Mouse (Mus musculus): ENCODE data around the gene Arf3. TPM values are rescaled to one million over a fixed set of nuclear protein-coding genes. Genes with fewer than 3 reads are reported as not detected.
"Not testable (repeated sequence)": the region's sequence is repeated elsewhere in the genome, so short reads cannot be mapped to it uniquely, and the experiment has no call there.

Gene Arf3
- total RNA-seq, 2 experiments from 2014 or later = 32.2 to 35.2 TPM

GRCm38 (mm10) chr15:98765929-98766328, 2.9 kb upstream of the Arf3 start:
- no peak for ATAC-seq (replicated peaks; ENCODE audit: poor library complexity)

DNA sequence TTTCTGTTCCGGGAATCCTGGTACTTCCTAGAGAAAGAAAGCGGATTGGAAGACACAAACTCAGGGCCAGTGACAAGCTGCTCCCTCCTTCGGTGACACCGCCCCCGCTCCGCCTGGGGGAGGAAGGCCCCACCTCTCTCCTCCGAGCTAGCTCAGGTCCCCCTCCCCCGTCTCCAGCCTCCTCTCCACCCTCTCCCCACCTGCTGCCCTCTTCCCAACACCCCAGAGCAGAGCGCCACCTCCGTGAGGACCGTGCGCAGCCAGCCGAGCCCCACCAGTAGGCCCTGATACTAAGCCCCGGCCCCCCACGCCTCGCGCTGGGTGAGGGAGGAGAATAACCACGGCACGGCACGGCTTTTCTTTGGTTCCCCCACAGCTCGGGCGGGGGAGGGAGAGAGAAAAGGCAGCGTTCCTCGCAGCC, 803 bp downstream of the Arf3 start:
- peak; percentile 72 for ATAC-seq (replicated peaks; ENCODE audit: poor library complexity)

GRCm38 (mm10) chr15:98754125-98754524, 8.9 kb downstream of the Arf3 start:
- no peak for ATAC-seq (replicated peaks; ENCODE audit: poor library complexity)

- peak; percentile 48; the same call in 1 of the 2 replicates for ATAC-seq (replicated peaks; ENCODE audit: poor library complexity)
These were observed 10.0 kb downstream of the Arf3 start for GRCm38 (mm10) chr15:98753021-98753423.

- ATAC-seq (replicated peaks; ENCODE audit: poor library complexity) = no peak
These were observed 13.9 kb downstream of the Arf3 start for GRCm38 (mm10) chr15:98749093-98749492.

DNA sequence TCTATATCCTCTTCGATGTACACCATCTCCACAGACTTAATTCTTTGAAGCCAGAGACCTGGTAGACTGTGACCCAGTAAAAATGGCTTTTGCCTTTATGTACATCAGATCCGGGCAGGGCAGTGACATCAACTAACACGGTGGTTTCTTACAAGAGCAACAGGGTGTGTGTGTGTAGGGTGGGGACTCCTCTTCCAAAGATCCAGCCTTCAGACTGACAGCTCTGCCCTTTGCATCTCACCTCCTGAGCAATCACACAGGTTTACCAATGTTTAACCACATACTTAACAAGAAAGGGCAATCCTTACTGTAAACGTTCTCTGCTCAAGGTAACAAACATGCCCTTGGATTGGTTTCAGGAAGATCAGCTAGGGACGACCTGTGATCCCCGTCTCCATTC, 15.7 kb downstream of the Arf3 start:
- ATAC-seq (replicated peaks; ENCODE audit: poor library complexity) = no peak

DNA sequence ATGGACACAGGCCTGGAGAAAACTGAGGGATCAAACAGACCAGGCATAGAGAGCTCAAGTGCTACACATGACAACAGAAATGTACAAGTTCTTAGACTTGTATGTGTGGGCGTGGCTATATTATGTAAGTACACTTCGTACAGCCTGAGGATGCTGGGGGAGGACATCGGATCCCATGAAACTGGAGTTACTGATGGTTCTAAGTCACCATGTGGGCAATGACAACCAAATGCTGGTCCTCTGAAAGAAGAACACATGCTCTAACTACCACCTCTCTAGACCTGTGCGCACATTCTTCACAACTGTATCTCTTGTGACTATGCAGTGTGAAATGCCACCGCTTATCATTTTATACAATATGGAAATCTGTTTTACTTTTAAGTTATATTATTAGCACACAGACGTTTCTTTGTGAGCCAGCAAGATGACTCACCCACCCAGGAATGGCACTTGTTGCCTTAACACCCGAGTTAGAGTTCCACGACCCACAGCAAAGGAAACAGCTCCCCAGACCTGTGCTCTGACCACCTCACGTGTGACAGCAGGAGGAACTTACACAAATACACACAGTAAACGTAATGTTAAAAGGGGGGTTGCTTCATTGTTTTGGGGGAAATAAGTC, 16.6 kb downstream of the Arf3 start:
- ATAC-seq (replicated peaks; ENCODE audit: poor library complexity) = no peak

- ATAC-seq (replicated peaks; ENCODE audit: poor library complexity) = not testable (repeated sequence)
These were observed 19.2 kb downstream of the Arf3 start for GRCm38 (mm10) chr15:98743863-98744262.

GRCm38 (mm10) chr15:98742766-98743428, 20.1 kb downstream of the Arf3 start:
- ATAC-seq (replicated peaks; ENCODE audit: poor library complexity) = no peak

DNA sequence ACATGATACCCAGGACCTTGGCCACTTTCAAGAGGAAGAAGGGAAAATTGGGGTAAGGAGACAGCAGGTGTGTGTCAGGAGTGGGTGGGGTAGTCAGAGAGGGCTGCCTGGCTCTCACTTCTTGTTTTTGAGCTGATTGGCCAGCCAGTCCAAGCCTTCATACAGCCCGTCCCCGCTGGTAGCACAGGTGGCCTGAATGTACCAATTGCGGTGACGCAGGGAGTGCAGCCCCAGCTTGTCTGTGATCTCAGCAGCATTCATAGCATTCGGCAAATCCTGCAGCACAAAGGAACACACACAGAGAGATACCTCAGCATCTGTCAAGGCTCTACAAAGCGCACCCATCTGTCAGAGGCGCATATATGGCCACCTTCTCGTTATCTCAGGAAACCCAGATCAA, 22.8 kb downstream of the Arf3 start:
- no peak for ATAC-seq (replicated peaks; ENCODE audit: poor library complexity)

DNA sequence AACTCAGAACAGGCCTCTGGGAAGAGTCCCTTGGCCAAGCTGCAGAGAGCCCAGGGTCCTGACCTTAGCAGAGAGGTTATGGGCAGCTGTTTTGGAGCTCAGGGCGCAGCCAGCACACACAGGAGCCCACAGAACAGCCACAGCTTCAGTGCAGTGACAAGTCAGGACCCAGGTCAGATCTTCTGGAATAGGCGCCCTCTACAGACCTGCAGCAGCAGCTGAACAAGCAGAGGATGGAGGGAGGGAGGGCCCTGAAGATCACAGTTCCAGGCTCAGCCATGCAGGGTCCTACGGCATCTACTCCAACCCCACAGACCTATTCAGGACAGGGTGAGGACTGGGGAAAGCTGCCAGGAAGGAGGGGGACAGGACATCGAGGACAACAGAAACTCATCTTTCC, 24.2 kb downstream of the Arf3 start:
- ATAC-seq (replicated peaks; ENCODE audit: poor library complexity) = peak; percentile 62

- ATAC-seq (replicated peaks; ENCODE audit: poor library complexity) = peak; percentile 52
These were observed 25.1 kb downstream of the Arf3 start for GRCm38 (mm10) chr15:98737881-98738280.

DNA sequence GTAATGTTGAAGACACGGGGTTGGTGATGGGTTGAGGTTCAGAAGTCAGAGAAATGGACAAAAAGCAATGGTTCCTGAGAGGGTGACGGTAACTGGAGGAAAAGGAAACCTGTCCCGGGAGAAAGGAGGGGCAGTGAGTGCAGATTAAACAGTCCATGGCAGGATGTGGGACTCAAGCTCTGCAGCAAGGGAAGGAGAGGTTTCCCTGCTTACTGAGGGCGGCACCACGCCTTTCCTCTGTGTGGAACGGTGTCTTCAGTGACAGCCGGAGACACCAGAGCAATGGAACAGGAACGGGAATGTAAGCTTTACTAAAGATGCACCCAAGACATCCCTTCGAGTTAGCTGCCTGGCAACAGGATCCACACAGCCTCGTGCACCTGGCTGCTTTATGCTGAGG, 26.5 kb downstream of the Arf3 start:
- no peak for ATAC-seq (replicated peaks; ENCODE audit: poor library complexity)

GRCm38 (mm10) chr15:98733976-98734566, 28.9 kb downstream of the Arf3 start:
- no peak for ATAC-seq (replicated peaks; ENCODE audit: poor library complexity)

GRCm38 (mm10) chr15:98733370-98733769, 29.6 kb downstream of the Arf3 start:
- ATAC-seq (replicated peaks; ENCODE audit: poor library complexity) = peak; percentile 49

- ATAC-seq (replicated peaks; ENCODE audit: poor library complexity) = no peak
These were observed 30.9 kb downstream of the Arf3 start for GRCm38 (mm10) chr15:98732006-98732531.

DNA sequence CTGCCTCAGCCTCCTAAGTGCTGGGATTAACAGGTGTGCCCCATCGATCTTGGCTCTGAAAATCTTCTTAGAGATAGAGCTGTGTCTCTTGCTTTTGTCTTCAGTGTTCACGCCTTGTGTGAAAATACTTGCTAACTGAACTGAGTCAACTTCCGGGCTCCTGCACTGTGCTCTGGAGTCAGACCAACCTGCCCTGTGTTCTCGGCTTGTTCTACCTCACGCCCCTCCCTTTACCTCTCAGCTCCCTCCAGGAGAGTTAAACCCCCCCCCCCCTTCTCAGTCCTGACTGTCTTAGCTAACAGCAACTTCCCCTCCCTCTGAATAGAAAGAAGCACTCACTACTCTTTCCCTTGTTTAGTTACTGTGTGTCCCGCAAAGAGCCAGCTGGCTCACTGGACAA, 32.2 kb downstream of the Arf3 start:
- no peak for ATAC-seq (replicated peaks; ENCODE audit: poor library complexity)

GRCm38 (mm10) chr15:98729791-98730545, 33.0 kb downstream of the Arf3 start:
- no peak for ATAC-seq (replicated peaks; ENCODE audit: poor library complexity)

DNA sequence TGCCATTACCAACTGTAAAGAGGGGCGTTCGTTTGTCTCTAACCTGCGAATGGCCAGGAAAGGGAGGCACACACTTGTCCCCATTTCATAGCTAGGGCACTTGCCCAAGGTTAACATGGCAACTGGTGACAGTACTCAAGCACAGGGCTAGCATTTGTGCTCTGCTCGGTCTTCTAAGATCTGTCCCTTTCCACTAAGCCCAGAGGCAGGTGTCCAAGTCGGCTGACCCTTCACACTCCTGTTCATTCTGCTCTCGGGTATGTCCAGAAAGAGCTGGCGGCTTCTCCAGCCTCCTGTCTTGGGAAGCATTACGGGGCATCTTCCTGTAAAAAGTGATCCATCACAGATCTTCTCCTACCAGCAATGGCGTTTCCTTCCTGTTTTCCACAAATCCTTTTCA, 34.6 kb downstream of the Arf3 start:
- ATAC-seq (replicated peaks; ENCODE audit: poor library complexity) = no peak

DNA sequence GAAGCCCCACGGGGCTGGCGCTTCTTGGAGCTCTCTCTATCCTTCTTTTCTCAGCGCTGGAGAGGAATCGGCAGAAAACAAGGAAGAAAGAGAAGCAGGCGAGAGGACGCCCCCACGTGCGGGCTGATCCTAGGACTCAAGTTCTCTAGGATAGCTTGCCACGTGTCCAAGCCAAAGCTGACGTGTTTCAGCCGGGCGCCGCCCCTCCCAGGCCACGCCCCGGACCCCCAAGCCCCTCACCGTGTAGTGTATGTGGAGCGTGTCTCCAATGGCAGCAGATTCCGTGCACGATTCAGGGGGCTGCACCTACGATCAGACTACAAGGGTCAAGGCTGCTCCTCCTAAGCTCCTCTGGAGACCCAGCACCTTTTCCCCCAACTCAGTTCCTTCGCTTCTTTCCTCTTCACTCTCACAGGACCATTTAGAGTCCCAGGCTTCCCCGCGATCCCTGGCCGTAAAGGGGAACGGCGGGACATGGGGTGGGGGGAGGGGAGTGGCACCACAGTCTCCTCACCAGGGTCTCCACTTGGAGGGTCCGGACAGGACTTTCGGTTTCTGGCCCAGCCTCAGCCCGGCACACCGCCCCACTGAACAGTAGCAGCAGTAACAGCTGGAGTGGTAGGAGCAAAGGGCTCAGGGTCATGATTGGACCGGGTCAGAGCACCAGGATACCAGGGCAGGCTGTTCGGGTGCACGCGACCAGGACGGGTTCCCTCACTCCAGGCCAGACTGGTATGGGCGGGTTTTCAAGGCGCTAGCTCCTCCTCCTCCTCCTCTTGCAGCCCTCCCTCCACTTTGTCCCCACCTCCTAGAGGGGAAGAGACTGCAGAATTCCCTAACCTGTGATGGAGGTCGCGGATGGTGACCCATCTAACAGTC, 35.3 kb downstream of the Arf3 start, which contains the start of gene Fkbp11:
Gene Fkbp11, minus strand, starts transcription at position 756 of the 879 bp plus-strand sequence.
- ATAC-seq (replicated peaks; ENCODE audit: poor library complexity) = peak; percentile 81

Data from megakaryocyte progenitor cell, adult 5-6 weeks (primary cell).